ENCODE assay signal across 22 mouse cellular contexts in the genomic region with DNA sequence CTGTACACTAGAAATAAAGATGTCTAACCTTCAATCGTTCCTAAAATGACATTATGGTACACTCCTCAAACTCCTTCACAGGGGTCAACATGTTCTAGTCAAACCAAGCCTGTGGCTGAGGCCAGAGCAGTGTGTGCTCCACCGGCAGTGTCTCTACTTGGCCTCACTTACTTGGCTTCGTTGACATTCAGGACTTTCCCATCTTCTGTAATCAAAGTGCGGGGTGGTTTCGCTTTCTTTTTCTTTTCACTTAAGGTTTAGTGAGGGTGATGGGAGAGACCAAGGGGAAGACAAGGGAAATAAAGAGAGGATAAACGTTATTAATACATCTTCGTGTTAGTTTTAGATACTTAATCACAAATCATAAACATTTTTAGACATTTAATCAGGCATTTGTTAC. TPM values are rescaled to one million over a fixed set of nuclear protein-coding genes. Genes with fewer than 3 reads are reported as not detected.
DNase-seq lines count a peak whose midpoint lies in the region; TF ChIP-seq lines count a peak whose summit lies in the region.
"Had no signal": no experiment of that assay in that cellular context is flagged by ENCODE, and none has a peak within 500 bp of the region (broad histone marks: within the 10 kb centered on the region; RNA-seq: fewer than 3 reads in every experiment).

No protein-coding gene starts in this region.

- H3K27me3 ChIP-seq in CH12.LX (replicated peaks) (no peaks in the 10 kb centered on the region), myocyte (ENCODE audit: control insufficient read depth, insufficient read depth, insufficient read length) (no peaks in the 10 kb centered on the region)
- H3K27me3 ChIP-seq: limb, embryonic 13.5 days; liver, embryonic 15.5 days; stomach, embryonic 15.5 days had no signal

- H3K36me3 ChIP-seq in CH12.LX (replicated peaks in 1 of 2; ENCODE audit: control insufficient read depth in 1 of 2, insufficient read depth in 1 of 2, low read length in 1 of 2) (no peaks in the 10 kb centered on the region), myocyte (ENCODE audit: control insufficient read depth, insufficient read depth) (no peaks in the 10 kb centered on the region)
- H3K36me3 ChIP-seq: limb, embryonic 13.5 days; liver, embryonic 15.5 days; midbrain, embryonic 10.5 days; stomach, embryonic 15.5 days had no signal

- H3ac ChIP-seq in myocyte (ENCODE audit: control insufficient read depth, insufficient read length), result no peak overlapping the region

- TF ChIP-seq POLR2A in CH12.LX (IDR thresholded peaks at IDR 0.05; ENCODE audit: low read depth, low read length), result peak; percentile 44
- no peak for TF ChIP-seq POLR2A in myocyte (IDR thresholded peaks at IDR 0.05; ENCODE audit: insufficient read length, low read depth)

- no peaks in the 10 kb centered on the region for H3K9me3 ChIP-seq in CH12.LX (replicated peaks; ENCODE audit: low read length)
- H3K9me3 ChIP-seq: limb, embryonic 13.5 days; liver, embryonic 15.5 days; midbrain, embryonic 10.5 days; stomach, embryonic 15.5 days had no signal

- peak overlapping the region; percentile 42 for H3K27ac ChIP-seq in CH12.LX (ENCODE audit: insufficient read depth, low read depth)
- H3K27ac ChIP-seq: heart, adult 2 months; hindbrain, embryonic 14.5 days; limb, embryonic 13.5 days; liver, embryonic 15.5 days; midbrain, embryonic 10.5 days; stomach, embryonic 15.5 days had no signal

- TF ChIP-seq CTCF in CH12.LX (conservative IDR thresholded peaks at IDR 0.05 in 1 of 2, IDR thresholded peaks at IDR 0.05 in 1 of 2; ENCODE audit: low read depth in 2 of 2, low read length in 2 of 2), result no peak

- TF ChIP-seq EP300 in CH12.LX (IDR thresholded peaks at IDR 0.05; ENCODE audit: low read length), result peak; percentile 74

- H3K79me2 ChIP-seq in CH12.LX (replicated peaks; ENCODE audit: control insufficient read depth, extremely low read depth, insufficient read depth, poor library complexity, severe bottlenecking) (no peaks in the 10 kb centered on the region), myocyte (ENCODE audit: control insufficient read depth, insufficient read depth) (no peaks in the 10 kb centered on the region)

- peak overlapping the region; percentile 76 for H3K9ac ChIP-seq in CH12.LX (ENCODE audit: insufficient read depth, low read depth)
- H3K9ac ChIP-seq: hindbrain, embryonic 14.5 days; limb, embryonic 13.5 days; liver, embryonic 15.5 days; stomach, embryonic 15.5 days had no signal

- H3K4me2 ChIP-seq in CH12.LX (ENCODE audit: insufficient read depth, low read depth, poor library complexity, severe bottlenecking), result peak overlapping the region; percentile 61; the same call in 1 of the 2 replicates
- peak overlapping the region; percentile 59 for H3K4me2 ChIP-seq in myocyte (ENCODE audit: low read depth)
- H3K4me2 ChIP-seq: hindbrain, embryonic 14.5 days; limb, embryonic 13.5 days; liver, embryonic 15.5 days; stomach, embryonic 15.5 days had no signal

- H3K4me1 ChIP-seq in CH12.LX (ENCODE audit: control insufficient read depth in 1 of 2, insufficient read depth in 2 of 2), result peaks cover 33 to 55% of the 10 kb centered on the region in 2 experiments
- H3K4me1 ChIP-seq: limb, embryonic 13.5 days; liver, embryonic 15.5 days; midbrain, embryonic 10.5 days; stomach, embryonic 15.5 days had no signal

- in situ Hi-C loops in CH12.LX (cut with MboI; ENCODE audit: low pct_ligation_motif_present, low pct_unique_long_range_greater_than_20kb, low sequenced_read_pairs), result loop anchor here (10.0 kb wide), 1 partner anchor 133 kb away; no protein-coding TSS in a partner anchor

- dilution Hi-C loops in CH12.LX (cut with MboI; ENCODE audit: extremely low pct_ligation_motif_present, extremely low pct_unique_long_range_greater_than_20kb, low sequenced_read_pairs), result no loop called here

- DNase-seq in heart, adult 18-20 months, result peak; percentile 15 to 20
- DNase-seq in heart, postnatal 25 days (ENCODE audit: low spot score), result no peak
- DNase-seq in A20 (ENCODE audit: low read depth, low spot score) (peak; percentile 70), CH12.LX (ENCODE audit: extremely low read depth) (peak; percentile 83)
- DNase-seq in frontal cortex, postnatal 14 days (ENCODE audit: low spot score in 2 of 2), result no peak
- DNase-seq in left cerebral cortex, adult 8-10 months (ENCODE audit: low spot score in 2 of 2), result no peak
- DNase-seq: cerebellum, adult 9-10 months; heart, adult 2 months; kidney, adult 18-20 months; kidney, postnatal 25 days; layer of hippocampus, adult 9-11 months; lung, postnatal 36 days; spleen, adult 18-20 months; thymus, adult 2 months had no signal

- peak overlapping the region in 2 of 3 experiments; percentile 28 to 43 for H3K4me3 ChIP-seq in CH12.LX (replicated peaks in 1 of 3; ENCODE audit: low read depth in 2 of 3, low read length in 2 of 3, poor library complexity in 1 of 3)
- no peak overlapping the region for H3K4me3 ChIP-seq in myocyte
- H3K4me3 ChIP-seq: heart, adult 2 months; limb, embryonic 13.5 days; liver, embryonic 15.5 days; midbrain, embryonic 10.5 days; stomach, embryonic 15.5 days had no signal

- TF ChIP-seq RAD21 in CH12.LX (IDR thresholded peaks at IDR 0.05; ENCODE audit: low read depth, low read length), result no peak

- intact Hi-C loops in heart, postnatal 25 days (cut with DNase I), result no loop called here

TF ChIP-seq in CH12.LX, 34 proteins besides CTCF, POLR2A, EP300 and RAD21:
- 0 out of 2 replicates have a peak, but pooled peaks have one; percentile 29 for TF ChIP-seq JUND (conservative IDR thresholded peaks at IDR 0.05; ENCODE audit: low read depth, low read length)
- TF ChIP-seq SMC3 (IDR thresholded peaks at IDR 0.05; ENCODE audit: low read depth, low read length), result no peak
- TF ChIP-seq ZMIZ1 (IDR thresholded peaks at IDR 0.05; ENCODE audit: low read depth, low read length), result no peak
- peak; percentile 79; the same call in 1 of the 2 replicates for TF ChIP-seq TBP (conservative IDR thresholded peaks at IDR 0.05; ENCODE audit: low read depth, low read length)
- TF ChIP-seq UBTF (IDR thresholded peaks at IDR 0.05; ENCODE audit: low read depth, low read length), result no peak
- peak; percentile 64 for TF ChIP-seq TCF12 (IDR thresholded peaks at IDR 0.05; ENCODE audit: low read depth, low read length)
- TF ChIP-seq E2F4 (IDR thresholded peaks at IDR 0.05; ENCODE audit: insufficient replicate concordance, low read depth, low read length), result no peak
- peak; percentile 72; the same call in 1 of the 2 replicates for TF ChIP-seq MEF2A (IDR thresholded peaks at IDR 0.05; ENCODE audit: borderline replicate concordance, low read depth, low read length)
- peak; percentile 83 for TF ChIP-seq ETS1 (conservative IDR thresholded peaks at IDR 0.05; ENCODE audit: low read depth, low read length)
- TF ChIP-seq BHLHE40 (IDR thresholded peaks at IDR 0.05; ENCODE audit: low read depth, low read length), result peak; percentile 17; the same call in 1 of the 2 replicates
- no peak for TF ChIP-seq ELF1 (IDR thresholded peaks at IDR 0.05; ENCODE audit: low read depth, low read length)
- peak; percentile 20; the same call in 1 of the 2 replicates for TF ChIP-seq NELFE (IDR thresholded peaks at IDR 0.05; ENCODE audit: low read depth, low read length)
- peak; percentile 94 for TF ChIP-seq IRF4 (IDR thresholded peaks at IDR 0.05; ENCODE audit: low read depth, low read length)
- peak; percentile 51; the same call in 1 of the 2 replicates for TF ChIP-seq CHD2 (IDR thresholded peaks at IDR 0.05; ENCODE audit: low read length)
- TF ChIP-seq USF2 (conservative IDR thresholded peaks at IDR 0.05; ENCODE audit: low read depth, low read length), result no peak
- TF ChIP-seq SIN3A (IDR thresholded peaks at IDR 0.05; ENCODE audit: low read length), result peak; percentile 45; the same call in 1 of the 2 replicates

TF ChIP-seq in myocyte, 11 proteins besides CTCF, POLR2A, EP300 and RAD21:
- TF ChIP-seq MAX (IDR thresholded peaks at IDR 0.05; ENCODE audit: low read depth) (no peak), REST (IDR thresholded peaks at IDR 0.05; ENCODE audit: insufficient read depth, insufficient read length) (no peak), CEBPB (IDR thresholded peaks at IDR 0.05; ENCODE audit: insufficient read depth, poor library complexity, severe bottlenecking) (no peak), SRF (IDR thresholded peaks at IDR 0.05; ENCODE audit: control insufficient read depth, insufficient read length, low read depth) (no peak), MYOG (IDR thresholded peaks at IDR 0.05; ENCODE audit: control insufficient read depth in 1 of 3, insufficient read depth in 1 of 3, insufficient read length in 2 of 3, low read depth in 2 of 3) (no peak), USF1 (IDR thresholded peaks at IDR 0.05; ENCODE audit: low read depth) (no peak), E2F4 (IDR thresholded peaks at IDR 0.05; ENCODE audit: insufficient read depth) (no peak), TCF12 (IDR thresholded peaks at IDR 0.05; ENCODE audit: insufficient read depth, poor library complexity, severe bottlenecking) (no peak), TCF3 (IDR thresholded peaks at IDR 0.05; ENCODE audit: insufficient read length, low read depth) (no peak), POLR2AphosphoS2 (IDR thresholded peaks at IDR 0.05; ENCODE audit: insufficient read length, low read depth) (no peak), MYOD1 (IDR thresholded peaks at IDR 0.05; ENCODE audit: control insufficient read depth in 1 of 3, insufficient read length in 2 of 3, low read depth in 2 of 3) (no peak)

RNA-seq across cellular contexts. Expression of gene Lrrc6, which starts 53.3 kb away (rescaled TPM):
- not detected for total RNA-seq in heart, adult 18-20 months (2021)
- total RNA-seq in heart, postnatal 25 days (2021), result not detected
- total RNA-seq in CH12.LX (2012; rRNA removed) (0.08 TPM in 1 of 2 replicates, not detected in the other), CH12.LX (2014; rRNA removed) (0.35 and 0.56 TPM in 2 replicates)
- polyA plus RNA-seq in CH12.LX (2012; ENCODE audit: insufficient read length, low read depth) (0.19 and 0.26 TPM in 2 replicates), myocyte (2012; fragmentation: generic; extraction: Trizol) (0.05 TPM)
- total RNA-seq in left cerebral cortex, adult 8-10 months (2022), result 1 to 10 TPM; 5.7 to 9.4 (median 9.0) TPM
- total RNA-seq: gastrocnemius, adult 18-20 months; heart, adult 2 months; monocyte, adult 5-6 weeks had no signal
- polyA plus RNA-seq: limb, embryonic 13.5 days; liver, embryonic 15.5 days had no signal

Comparison
In these comparisons a context has a peak if more than half of its experiments do, and no peak if none do; other contexts are left out.
1. DNase-seq: peak in heart, adult 18-20 months (2 of 2), A20 (single experiment) and CH12.LX (single experiment); none in heart, postnatal 25 days (single experiment), frontal cortex, postnatal 14 days (0 of 2) and left cerebral cortex, adult 8-10 months (0 of 2).
2. RNA of gene Lrrc6, which starts 53.3 kb away (total RNA-seq): 5.7 to 9.4 TPM in left cerebral cortex, adult 8-10 months; 0.08 to 0.56 TPM in CH12.LX, not detected in heart, adult 18-20 months and not detected in heart, postnatal 25 days; every median in the first group is over 4 times any median in the second.